Mouse (Mus musculus): ENCODE data around the gene Bcl2l14. TPM values are rescaled to one million over a fixed set of nuclear protein-coding genes. Genes with fewer than 3 reads are reported as not detected.

Bcl2l14 gene
- total RNA-seq, 2 experiments from 2014 or later: not detected

GRCm38 (mm10) chr6:134403684-134404070 lies 7.6 kb downstream of the Bcl2l14 start:
- DNase-seq: no peak

GRCm38 (mm10) chr6:134407226-134407625 lies 11.1 kb downstream of the Bcl2l14 start:
- DNase-seq: no peak

GRCm38 (mm10) chr6:134413706-134414531 lies 17.8 kb downstream of the Bcl2l14 start:
- DNase-seq: no peak

- DNase-seq: no peak
Measured at GRCm38 (mm10) chr6:134414532-134414883, 18.4 kb downstream of the Bcl2l14 start.

GRCm38 (mm10) chr6:134416556-134417105 lies 20.5 kb downstream of the Bcl2l14 start:
- no peak for DNase-seq

- no peak for DNase-seq
Measured at GRCm38 (mm10) chr6:134417886-134418285, 21.8 kb downstream of the Bcl2l14 start.

- DNase-seq: no peak
Measured at GRCm38 (mm10) chr6:134420375-134420774, 24.3 kb downstream of the Bcl2l14 start.

GRCm38 (mm10) chr6:134421921-134422320 lies 25.8 kb downstream of the Bcl2l14 start:
- peak; percentile 71 for DNase-seq

- DNase-seq: peak; percentile 75
Measured at GRCm38 (mm10) chr6:134425216-134425717, 29.1 kb downstream of the Bcl2l14 start.

GRCm38 (mm10) chr6:134427165-134427564 lies 31.0 kb downstream of the Bcl2l14 start:
- no peak for DNase-seq

- no peak for DNase-seq
Measured at GRCm38 (mm10) chr6:134428455-134428854, 32.3 kb downstream of the Bcl2l14 start.

- DNase-seq: no peak
Measured at GRCm38 (mm10) chr6:134430161-134430799, 34.2 kb downstream of the Bcl2l14 start.

- DNase-seq: no peak
Measured at GRCm38 (mm10) chr6:134431583-134431982, 35.5 kb downstream of the Bcl2l14 start.

- DNase-seq: no peak
Measured at GRCm38 (mm10) chr6:134433281-134433680, 37.2 kb downstream of the Bcl2l14 start.

- no peak for DNase-seq
Measured at GRCm38 (mm10) chr6:134434044-134434443, 37.9 kb downstream of the Bcl2l14 start.

- DNase-seq: no peak
Measured at GRCm38 (mm10) chr6:134434866-134435390, 38.8 kb downstream of the Bcl2l14 start.

GRCm38 (mm10) chr6:134436955-134437354 lies 40.8 kb downstream of the Bcl2l14 start:
- DNase-seq: no peak

GRCm38 (mm10) chr6:134439401-134440021 lies 43.4 kb downstream of the Bcl2l14 start:
- peak; percentile 24 for DNase-seq

GRCm38 (mm10) chr6:134440023-134440422 lies 43.9 kb downstream of the Bcl2l14 start:
- no peak for DNase-seq

- no peak for DNase-seq
Measured at GRCm38 (mm10) chr6:134441716-134442115, 45.6 kb downstream of the Bcl2l14 start.

- DNase-seq: no peak
Measured at GRCm38 (mm10) chr6:134442219-134442618, 46.1 kb downstream of the Bcl2l14 start.

- no peak for DNase-seq
Measured at GRCm38 (mm10) chr6:134443198-134443904, 47.2 kb downstream of the Bcl2l14 start.

Measured in adrenal gland, postnatal 10 days (tissue).